Mouse (Mus musculus) right cerebral cortex, postnatal 14 days (tissue): Measurements from ENCODE around the gene Hipk4.

Experiments used
- DNase-seq: peaks from one replicate; pipeline ENCODE4 v3.0.0; 2022

Gene Hipk4

DNA sequence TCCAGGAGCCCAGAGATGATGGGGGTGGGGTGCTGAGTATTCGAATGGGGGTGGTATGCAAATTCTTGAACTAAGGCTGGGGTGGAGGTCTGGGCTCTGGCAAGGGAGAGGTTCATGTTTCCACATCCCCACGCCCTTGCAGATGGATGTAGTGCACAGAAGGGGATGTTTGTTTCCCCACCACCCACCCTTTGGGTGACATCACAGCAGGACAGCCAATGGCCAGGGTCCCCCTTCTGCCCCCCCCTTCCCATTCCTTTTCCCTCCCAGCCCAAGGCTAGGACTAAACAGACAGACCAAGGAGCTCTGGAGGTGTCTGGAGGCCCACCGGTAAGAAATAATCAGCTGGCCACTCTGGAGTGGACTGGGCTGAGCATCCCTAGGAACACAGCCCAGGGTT, 24.0 kb upstream of the Hipk4 start, which contains the start of gene Prx:
Gene Prx (plus strand): TSS at position 289 of the 400 bp plus-strand sequence.
- no peak for DNase-seq

GRCm38 (mm10) chr7:27501620-27502019, 21.4 kb upstream of the Hipk4 start:
- DNase-seq = no peak

- no peak for DNase-seq
Measured at GRCm38 (mm10) chr7:27506765-27507370, 16.2 kb upstream of the Hipk4 start.

GRCm38 (mm10) chr7:27507711-27508647, 15.1 kb upstream of the Hipk4 start:
- DNase-seq = peak; percentile 91

- DNase-seq = no peak
Measured at GRCm38 (mm10) chr7:27508648-27509005, 14.4 kb upstream of the Hipk4 start.

GRCm38 (mm10) chr7:27510809-27511208, 12.3 kb upstream of the Hipk4 start:
- DNase-seq = no peak

DNA sequence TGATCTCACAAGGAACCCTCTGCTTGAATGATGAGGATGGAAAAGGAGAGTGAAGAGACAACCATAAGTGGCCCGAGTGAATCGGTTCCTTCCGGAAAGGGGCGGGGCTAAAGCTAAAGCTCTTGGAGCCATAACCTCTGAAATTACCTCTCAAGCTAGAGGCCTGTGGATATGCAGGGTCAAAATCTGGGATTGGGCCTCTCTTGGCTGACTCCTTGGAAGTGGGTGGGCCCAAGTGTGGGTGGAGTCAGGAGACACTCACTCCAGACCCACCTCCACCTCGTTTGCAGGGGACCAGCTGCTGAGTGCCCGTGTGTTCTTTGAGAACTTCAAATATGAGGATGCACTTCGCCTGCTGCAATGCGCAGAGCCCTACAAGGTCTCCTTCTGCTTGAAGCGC, 8.1 kb upstream of the Hipk4 start:
- no peak for DNase-seq

DNA sequence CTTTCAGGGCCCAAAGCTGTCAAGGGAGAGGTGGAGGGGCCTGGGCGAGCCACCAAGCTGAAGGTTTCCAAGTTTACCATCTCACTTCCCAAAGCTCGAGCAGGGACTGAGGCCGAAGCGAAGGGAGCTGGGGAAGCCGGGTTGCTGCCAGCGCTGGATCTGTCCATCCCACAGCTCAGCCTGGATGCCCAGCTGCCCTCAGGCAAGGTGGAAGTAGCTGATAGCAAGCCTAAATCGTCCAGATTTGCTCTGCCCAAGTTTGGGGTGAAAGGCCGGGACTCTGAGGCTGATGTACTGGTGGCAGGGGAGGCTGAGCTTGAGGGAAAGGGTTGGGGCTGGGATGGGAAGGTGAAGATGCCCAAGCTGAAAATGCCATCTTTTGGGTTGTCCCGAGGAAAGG, 4.8 kb upstream of the Hipk4 start:
- no peak for DNase-seq

- DNase-seq = no peak
Measured at GRCm38 (mm10) chr7:27520104-27520503, 3.0 kb upstream of the Hipk4 start.

DNA sequence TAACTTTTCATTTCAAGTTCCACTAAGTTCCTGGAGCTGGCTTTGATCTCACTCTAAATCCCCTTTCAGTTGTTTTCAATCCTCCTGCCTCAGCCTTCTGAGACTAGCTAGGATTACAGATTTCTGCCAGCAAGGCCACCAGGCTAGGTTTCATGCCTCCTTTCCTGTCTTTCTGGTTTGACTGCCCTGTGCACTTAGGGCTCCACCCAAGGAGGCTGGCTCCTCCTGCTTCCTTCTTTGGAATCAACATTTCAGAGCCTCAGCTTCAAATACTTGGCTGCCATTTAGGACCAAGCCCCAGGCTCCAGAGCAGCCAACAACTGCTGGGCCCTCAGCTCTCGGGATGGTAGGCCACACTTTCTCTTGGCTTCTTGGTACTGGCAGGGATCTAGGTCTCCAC, 2.5 kb upstream of the Hipk4 start:
- no peak for DNase-seq

DNA sequence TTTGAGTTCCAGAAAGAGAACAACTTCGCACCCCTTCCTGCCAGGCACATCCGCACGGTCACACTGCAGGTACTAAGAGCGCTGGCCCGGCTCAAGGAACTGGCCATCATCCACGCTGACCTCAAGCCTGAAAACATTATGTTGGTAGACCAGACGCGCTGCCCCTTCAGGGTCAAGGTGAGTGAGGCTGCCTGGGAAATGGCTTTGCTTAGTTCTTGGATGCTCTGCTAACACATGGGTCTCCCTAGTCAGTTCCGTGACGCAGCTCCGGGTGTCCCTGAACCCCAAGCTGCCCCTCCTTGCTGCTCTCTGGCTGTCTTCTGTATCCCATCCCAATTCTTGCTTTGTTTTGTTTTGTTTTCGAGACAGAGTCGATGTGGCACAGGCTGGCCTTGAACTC, 738 bp downstream of the Hipk4 start:
- no peak for DNase-seq

DNA sequence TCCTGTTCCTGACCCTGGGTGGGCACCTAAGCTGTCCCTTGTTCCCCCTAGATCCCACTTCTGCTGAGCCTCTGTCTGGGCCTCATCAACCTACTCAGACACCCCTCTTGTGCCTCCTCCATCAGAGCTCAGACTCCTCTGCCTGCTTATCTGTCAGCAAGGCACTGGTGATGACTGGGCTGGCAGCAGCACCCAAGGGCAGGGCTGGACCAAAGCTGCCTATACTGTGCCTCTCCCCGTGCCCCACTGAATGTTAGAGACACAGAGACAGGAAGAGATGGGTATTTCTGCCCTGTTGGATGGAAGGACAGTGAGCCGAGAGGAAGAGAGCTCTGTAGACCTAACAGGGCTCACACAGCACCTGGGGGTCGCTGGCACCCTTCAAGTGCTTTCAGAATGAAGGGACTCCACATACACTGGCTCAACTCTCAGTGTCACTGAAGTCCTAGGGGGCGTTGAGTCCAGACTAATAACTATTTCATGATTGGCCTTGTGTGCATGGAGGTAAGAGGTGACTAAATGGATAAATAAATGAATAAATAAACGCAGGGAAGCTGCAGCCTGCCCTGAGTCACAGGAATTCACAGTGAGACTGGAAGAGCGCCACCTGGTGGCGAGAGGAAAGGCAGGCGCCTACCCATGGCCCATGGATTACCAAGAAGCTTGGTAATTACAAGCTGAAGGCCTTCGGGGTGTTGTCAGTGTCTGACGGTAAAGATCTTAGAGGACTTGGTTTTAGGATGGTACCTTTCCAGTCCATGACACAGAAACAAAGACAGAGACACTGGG, 3.2 kb downstream of the Hipk4 start:
- peak; percentile 82 for DNase-seq

DNA sequence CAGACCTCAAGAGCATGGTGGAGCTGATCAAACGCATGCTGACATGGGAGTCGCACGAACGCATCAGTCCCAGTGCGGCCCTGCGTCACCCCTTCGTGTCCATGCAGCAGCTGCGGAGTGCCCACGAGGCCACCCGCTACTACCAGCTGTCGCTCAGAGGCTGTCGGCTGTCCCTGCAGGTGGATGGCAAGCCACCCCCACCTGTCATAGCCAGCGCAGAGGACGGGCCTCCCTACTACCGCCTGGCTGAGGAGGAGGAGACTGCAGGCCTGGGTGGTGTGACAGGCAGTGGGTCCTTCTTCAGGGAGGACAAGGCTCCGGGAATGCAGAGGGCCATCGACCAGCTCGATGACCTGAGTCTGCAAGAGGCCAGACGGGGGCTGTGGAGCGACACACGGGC, 6.0 kb downstream of the Hipk4 start:
- no peak for DNase-seq

DNA sequence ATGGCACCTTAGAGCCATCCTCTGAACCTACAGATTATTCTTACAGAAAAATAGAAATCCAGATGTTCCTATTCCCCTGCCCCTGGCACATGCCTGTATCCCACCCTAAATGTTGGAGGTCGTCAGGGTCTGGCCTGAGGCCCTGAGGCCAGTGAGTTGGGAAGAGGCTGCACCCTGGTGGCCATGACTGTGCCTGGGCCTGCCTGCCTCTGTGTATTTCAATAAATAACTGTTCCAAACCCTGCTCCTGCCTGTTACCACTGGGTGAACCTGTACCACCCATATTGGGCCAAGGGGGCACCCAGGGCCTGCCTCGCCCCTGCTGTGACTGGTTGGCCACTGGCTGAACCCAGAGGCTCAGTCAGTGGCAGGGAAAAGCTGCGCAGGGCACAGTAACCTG, 7.9 kb downstream of the Hipk4 start:
- DNase-seq = no peak

DNA sequence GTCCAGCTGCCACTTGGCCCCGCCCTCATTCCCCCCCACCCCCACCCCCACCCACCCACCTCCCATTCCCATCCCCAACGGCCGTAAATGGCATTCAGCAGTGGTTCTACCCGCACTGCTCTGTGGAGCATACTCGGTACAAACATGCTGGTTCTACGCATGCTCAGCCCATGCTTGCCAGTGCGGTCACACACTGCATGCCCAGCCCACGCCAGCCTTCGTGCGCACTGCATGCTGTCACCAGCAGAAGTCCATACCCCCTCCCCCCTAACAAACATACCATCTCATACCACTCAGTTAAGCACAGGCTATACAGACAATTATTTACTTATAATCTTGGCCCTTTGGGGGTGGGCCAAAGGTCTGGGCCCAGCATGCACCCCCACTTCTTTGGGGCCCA, 8.6 kb downstream of the Hipk4 start:
- no peak for DNase-seq

- DNase-seq = no peak
Measured at GRCm38 (mm10) chr7:27532480-27533050, 9.5 kb downstream of the Hipk4 start.

DNA sequence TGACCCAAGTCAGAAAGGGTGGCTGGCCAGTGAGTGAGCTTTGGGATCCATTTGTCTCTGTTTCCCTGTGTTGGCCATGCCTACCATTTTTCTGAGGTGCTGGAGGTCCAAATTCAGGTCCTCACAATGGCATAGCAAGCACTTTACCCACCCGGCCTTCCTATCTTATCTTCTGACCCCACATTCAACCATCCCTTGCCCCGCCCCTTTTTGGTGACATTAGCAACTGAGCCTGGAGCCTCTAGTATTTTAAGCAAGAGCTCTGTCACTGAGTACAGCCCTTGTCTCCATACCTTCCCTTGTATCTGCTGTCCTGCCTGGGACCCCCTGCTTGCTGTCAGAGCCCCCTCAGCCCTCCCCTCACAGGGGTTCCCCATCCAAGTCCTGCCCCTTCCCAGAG, 12.3 kb downstream of the Hipk4 start:
- DNase-seq = no peak

DNA sequence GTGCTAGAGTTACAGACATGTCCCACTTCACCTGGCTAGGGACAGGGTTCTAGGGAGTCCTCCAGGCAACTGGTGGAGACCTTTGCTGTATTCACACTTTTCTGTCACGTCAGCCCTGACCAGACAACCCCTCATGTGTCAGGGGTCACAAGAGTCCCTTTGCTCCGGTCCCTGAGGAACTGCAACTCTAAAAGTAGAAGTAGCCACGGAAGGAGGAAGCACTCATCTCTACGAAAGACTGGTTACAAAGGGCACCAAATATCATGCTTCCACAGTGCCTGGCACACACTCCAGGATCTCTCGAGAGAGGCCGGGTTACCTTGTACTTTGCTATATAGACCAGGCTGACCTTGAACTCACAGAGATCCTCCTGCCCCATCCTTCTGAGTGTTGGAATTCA, 13.6 kb downstream of the Hipk4 start:
- no peak for DNase-seq

- no peak for DNase-seq
Measured at GRCm38 (mm10) chr7:27537998-27538397, 14.9 kb downstream of the Hipk4 start.

DNA sequence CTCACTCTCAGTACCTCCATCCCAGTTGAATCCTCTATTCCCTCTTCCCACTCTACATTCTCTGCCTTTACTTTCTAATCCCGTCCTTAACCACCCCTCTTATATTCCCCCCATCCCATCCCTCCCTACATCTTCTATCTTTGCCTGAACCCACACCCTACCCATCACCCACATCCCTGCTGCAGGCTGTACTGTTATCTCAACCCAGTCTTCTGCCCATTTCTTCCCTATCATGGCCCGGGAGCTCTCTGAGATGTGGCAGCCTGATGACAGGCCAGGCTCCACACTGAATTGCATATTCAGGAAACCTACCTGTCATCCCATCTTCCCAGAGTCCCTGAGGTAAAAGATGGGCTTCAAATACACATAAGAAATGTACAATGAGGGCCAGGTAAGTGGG, 15.7 kb downstream of the Hipk4 start:
- DNase-seq = no peak

DNA sequence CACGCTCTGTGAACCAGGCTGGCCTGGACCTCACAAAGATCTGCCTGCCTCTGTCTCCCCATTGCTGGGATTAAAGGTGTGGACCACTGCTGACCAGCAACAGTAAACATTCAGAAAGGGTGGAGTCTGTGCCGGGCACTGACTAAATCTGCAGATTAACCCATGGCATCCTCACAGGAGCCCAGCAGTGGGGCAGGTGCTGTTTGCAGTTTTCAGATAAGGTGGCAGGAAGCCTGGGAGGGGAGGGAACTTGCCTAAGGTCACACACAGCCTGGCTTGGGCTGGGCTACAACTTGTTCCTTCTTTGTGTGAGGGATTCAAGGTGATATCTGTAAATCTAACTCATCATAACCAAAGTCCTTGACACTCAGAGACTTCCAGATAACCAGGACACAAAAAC, 17.5 kb downstream of the Hipk4 start:
- DNase-seq = no peak

GRCm38 (mm10) chr7:27540935-27541334, 17.9 kb downstream of the Hipk4 start:
- DNase-seq = no peak

GRCm38 (mm10) chr7:27541431-27541830, 18.4 kb downstream of the Hipk4 start:
- peak; percentile 84 for DNase-seq
